Mouse (Mus musculus): ENCODE results near the gene Exosc3.

The Exosc3 gene

GRCm38 (mm10) chr4:45279981-45280548 lies 62.5 kb downstream of the Exosc3 start:
- peak; percentile 50 to 70 for DNase-seq

GRCm38 (mm10) chr4:45279292-45279691 lies 63.2 kb downstream of the Exosc3 start:
- no peak for DNase-seq

GRCm38 (mm10) chr4:45275770-45276169 lies 66.8 kb downstream of the Exosc3 start:
- no peak for DNase-seq

GRCm38 (mm10) chr4:45271041-45271452 lies 71.5 kb downstream of the Exosc3 start:
- DNase-seq = no peak

GRCm38 (mm10) chr4:45267883-45268282 lies 74.6 kb downstream of the Exosc3 start:
- no peak for DNase-seq
